Mouse (Mus musculus): ENCODE data around the gene Trdmt1. TPM values are rescaled to one million over a fixed set of nuclear protein-coding genes. Genes with fewer than 3 reads are reported as not detected.

The Trdmt1 gene
- total RNA-seq, 2 experiments from 2014 or later: 15.6 to 16.5 TPM

DNA sequence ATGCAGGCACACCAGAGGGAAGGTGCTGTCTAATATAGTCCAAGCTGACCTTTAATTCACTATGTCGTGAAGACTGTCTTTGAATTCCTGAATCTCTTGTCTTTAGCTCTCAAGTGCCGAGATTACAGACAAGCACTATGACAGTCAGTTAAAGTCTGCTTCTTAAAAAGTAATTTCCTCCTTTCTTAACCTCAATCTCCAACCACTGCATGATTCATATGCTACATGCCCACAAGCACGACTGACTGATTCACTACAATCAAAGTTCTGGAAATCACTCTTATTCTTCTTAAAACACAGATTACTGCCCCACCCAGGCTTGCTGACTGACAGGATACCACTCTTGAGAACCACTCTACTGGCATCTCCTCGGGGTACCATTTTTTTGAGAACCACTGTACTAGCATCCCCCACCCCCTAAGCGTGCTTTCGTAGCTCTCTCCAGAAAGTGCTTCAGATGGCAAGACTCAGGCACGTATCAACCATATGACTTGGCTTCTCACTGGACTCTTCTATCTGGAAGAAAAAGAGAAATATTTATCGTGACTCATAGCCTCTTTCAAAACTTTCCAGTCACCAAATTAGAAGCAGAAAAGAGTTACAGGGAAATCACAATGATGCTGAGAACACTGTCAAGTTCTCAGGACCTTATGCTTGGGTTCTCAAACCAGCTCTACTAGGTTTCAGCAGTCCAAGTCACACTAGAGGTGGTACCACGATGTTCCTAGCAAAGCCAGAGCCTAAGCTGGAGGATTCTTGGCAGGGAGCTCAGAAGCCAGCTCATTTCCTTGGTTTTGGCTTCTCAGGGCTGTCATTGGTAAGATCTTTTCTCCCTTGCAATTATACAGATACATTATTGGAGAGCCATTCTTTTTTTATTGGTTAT is 12.9 kb upstream of the Trdmt1 start:
- peak; percentile 42 for ATAC-seq (ENCODE audit: poor library complexity, severe bottlenecking)

GRCm38 (mm10) chr2:13556239-13556638 is 11.8 kb upstream of the Trdmt1 start:
- no peak for ATAC-seq (ENCODE audit: poor library complexity, severe bottlenecking)

GRCm38 (mm10) chr2:13553966-13554365 is 9.5 kb upstream of the Trdmt1 start:
- no peak for ATAC-seq (ENCODE audit: poor library complexity, severe bottlenecking)

DNA sequence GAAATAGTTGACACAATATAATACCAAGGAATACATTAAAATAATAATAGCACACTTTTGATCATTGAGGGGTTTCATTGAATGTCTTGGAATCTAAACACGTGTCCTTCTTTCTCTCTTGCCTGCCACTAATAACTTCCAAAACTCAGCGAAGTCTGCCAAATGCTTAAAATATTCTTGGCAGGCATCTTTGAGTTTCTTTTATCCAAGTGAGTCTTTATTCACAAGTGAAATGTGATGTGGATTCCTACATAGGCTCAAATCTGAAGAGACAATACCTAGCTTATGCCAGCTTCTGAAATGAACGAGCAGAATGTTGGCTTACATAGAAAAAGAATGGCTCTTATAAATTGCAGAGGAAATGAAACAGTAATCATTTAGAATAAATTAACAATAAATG is 4.3 kb upstream of the Trdmt1 start:
- no peak for ATAC-seq (ENCODE audit: poor library complexity, severe bottlenecking)

- ATAC-seq (ENCODE audit: poor library complexity, severe bottlenecking): 0 out of 2 replicates have a peak, but pooled peaks have one; percentile 8
These were observed 846 bp downstream of the Trdmt1 start for GRCm38 (mm10) chr2:13543519-13544124.

GRCm38 (mm10) chr2:13539860-13540259 is 4.6 kb downstream of the Trdmt1 start:
- ATAC-seq (ENCODE audit: poor library complexity, severe bottlenecking): no peak

- ATAC-seq (ENCODE audit: poor library complexity, severe bottlenecking): peak; percentile 31; the same call in 1 of the 2 replicates
These were observed 5.6 kb downstream of the Trdmt1 start for GRCm38 (mm10) chr2:13538704-13539377.

DNA sequence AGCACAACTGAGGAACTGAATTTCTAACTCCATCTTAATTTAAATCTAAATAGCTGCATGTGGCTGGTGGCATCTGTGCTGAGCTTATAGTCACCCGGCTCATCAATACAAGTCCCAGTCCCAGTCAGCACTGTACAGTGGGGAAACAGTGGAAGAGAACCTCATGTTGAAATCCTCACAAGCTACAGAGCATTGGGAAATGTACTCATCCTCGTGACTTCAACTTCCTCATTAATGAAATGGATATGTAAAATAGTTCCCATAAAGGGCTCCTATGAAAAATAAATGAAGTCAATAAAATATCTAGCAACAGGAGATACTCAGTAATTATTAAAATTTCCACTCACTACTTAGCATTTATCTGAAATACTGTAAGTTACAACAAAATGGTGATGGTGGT is 6.2 kb downstream of the Trdmt1 start:
- ATAC-seq (ENCODE audit: poor library complexity, severe bottlenecking): peak; percentile 90

- ATAC-seq (ENCODE audit: poor library complexity, severe bottlenecking): peak; percentile 67
These were observed 6.7 kb downstream of the Trdmt1 start for GRCm38 (mm10) chr2:13537733-13538132.

DNA sequence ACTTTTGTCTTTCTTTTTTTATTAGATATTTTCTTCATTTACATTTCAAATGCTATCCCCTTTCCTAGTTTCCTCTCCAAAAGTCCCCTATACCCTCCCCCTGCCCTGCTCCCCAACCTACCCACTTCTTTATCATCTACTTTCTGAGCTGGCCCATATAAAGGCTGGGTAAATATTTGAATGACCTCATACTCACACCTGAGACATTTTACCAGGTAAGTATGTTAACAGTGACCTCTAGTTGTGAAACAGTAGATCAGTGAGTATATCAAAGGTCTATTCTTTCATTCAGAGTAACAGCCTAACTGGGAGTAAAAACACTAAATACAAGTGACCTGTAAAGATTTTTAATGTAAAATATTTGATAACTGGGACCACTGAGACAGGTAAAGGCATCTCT is 7.7 kb downstream of the Trdmt1 start:
- ATAC-seq (ENCODE audit: poor library complexity, severe bottlenecking): no peak

DNA sequence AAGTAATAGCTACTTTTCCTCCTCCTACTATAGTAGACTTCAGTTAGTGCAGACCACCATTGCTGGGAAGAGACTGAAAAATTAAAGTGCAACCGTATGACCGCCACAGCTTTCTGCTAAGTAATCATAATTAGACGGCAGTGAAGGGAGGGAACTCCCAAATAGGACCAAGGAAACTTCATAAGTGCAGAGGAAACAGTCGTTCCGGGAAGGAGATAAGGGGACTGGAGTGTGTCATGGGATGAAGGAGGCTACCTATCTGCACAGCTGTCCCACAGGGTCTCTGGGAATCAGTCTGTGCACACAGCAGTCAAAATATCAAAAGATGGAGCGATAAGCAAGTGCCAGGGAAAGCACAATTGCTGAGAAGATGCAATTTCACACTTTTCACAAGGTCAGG is 13.8 kb downstream of the Trdmt1 start:
- ATAC-seq (ENCODE audit: poor library complexity, severe bottlenecking): no peak

DNA sequence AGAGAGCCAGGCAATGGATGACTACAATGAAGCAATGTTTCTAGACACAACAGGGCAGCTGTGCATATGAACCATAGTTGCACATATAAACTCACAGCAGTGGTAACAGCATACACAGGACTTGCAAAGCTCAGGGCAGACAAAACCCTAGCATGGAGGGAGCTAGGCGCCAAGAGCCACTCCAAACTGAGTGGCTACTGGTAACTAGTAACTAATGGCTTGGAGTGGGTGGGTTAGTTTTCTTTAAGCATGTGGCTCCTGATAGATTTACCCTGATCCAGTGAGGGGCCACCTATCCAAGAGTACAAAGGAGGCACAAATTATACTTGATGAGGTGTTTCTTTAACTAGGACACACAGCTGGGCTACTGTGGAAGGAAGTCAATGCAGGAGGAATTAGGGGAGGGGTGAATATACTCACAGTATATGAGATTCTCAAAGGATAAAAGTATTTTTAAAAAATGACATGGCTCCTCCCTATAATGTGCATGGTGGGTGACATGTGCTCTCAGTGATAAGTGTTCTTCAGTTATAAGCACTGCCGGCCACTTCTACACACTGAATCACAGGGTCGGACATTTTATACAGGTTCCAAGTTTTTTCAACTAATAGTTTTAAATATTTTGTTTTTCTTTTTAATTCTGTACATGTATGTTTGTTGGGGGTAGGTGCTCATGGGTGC is 15.1 kb downstream of the Trdmt1 start:
- ATAC-seq (ENCODE audit: poor library complexity, severe bottlenecking): no peak

DNA sequence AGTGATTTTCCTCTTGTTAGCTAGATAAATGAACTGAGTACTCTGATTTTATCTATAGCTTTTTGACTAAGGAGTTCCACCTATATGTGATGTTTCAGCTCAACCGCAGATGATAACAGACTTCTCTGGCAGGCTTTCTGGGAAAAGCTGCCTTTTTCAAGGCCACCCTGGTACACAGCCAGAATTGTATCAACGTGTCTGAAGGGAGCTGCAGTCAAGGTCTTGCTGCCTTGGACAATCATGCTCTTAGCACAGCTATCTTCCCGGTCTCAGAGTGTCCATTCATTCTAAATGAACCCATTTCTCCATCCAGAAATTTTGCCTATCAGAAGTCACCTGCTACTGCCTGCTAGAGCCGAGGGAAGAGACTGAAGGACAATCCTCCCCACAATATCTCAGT is 16.9 kb downstream of the Trdmt1 start:
- ATAC-seq (ENCODE audit: poor library complexity, severe bottlenecking): no peak

DNA sequence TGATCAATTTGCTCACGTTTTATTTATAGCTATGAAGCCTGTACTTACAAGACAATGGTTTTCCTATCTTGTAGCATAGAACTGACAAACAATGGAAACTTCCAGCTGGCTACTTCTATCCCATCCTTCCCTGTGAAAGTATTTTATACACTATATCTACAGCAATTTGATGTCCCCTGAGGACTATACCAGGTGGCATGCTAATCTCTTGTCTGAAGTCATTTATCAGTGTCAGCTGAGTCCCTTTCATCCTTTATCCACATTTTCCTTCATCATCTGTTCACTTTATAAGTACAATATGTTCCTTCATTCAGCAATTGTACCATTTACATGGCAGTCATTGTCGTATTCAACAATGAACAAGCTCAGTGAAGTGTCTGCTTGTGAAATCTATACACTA is 17.3 kb downstream of the Trdmt1 start:
- ATAC-seq (ENCODE audit: poor library complexity, severe bottlenecking): no peak

DNA sequence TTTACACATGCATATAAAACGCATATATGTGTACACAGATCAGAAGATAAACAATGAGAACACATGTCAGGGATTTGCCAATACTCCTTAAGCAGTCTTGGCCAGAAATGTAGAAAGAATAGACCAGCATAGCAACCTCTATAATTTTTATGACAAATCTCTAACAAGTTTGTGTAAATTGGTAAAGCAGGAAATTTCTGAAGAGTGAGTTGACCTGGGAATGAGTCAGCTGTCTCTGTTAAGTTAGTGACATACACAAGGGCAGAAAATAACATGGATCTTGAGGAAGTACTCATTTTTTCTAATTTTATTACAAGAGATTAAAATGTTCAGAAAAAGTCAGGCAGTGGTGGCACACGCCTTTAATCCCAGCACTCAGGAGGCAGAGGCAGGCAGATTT is 18.3 kb downstream of the Trdmt1 start:
- no peak for ATAC-seq (ENCODE audit: poor library complexity, severe bottlenecking)

DNA sequence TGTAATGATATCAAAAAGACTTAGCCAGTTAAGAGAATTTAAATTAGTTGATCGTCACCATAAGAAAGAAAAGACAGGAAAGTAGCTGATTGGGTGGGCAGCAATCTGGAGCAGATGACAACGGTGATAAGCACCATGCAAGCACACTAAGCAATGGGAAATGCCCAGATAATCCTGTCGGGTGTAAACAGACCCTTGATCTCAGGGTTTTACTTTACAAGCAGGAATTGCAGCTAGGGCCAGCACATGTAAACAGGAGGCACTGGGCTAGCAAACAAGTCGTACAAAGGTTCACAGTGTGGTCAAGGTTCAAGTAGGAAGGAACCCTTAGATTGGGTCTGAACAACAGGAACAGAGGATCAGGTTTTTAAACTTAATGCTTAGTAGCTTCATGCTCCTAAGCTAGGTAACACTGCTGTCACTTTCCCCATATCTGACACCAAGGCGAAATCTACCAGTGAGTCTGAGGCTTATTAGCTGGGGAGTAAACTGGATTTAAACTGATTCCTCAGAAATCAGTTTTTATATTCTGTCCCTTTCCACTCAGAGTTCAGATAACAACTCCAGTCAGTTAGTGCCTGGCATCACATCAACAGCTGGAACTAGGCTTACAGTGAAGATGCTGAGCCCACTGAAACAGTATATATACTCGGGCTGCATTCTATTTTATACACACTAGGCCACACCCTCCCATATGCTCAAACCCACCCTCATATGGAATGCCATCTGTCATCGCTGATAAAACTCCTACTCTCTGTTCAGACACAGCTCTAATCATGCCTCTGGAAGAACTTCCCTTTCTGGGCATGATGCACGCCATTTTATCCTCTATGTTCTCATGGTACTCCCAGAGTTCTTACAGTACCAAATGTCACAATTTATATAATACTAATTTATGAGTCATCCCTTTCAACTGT is 20.7 kb downstream of the Trdmt1 start:
- no peak for ATAC-seq (ENCODE audit: poor library complexity, severe bottlenecking)

GRCm38 (mm10) chr2:13522106-13522505 is 22.4 kb downstream of the Trdmt1 start:
- no peak for ATAC-seq (ENCODE audit: poor library complexity, severe bottlenecking)

GRCm38 (mm10) chr2:13514949-13515348 is 29.5 kb downstream of the Trdmt1 start:
- no peak for ATAC-seq (ENCODE audit: poor library complexity, severe bottlenecking)

GRCm38 (mm10) chr2:13502717-13503116 is 41.8 kb downstream of the Trdmt1 start:
- no peak for ATAC-seq (ENCODE audit: poor library complexity, severe bottlenecking)

DNA sequence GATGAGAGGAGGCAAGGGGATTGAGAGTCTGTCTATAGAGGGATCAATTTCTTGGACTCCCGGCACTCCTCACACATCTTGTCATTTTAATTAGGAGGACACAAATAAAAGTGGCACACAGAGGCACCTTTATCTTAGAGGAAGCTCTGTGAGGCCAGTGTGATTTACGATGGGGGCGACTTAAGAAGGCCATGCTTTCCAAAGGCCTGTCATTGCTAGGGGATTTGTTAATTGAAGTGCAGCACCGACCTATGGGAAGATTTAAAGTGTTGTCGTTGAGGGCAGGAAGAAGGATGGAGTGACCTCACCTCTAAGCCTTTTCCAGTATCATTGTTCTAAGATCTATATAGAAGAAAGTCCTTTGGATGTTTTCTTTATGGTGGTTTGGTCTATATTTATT is 42.9 kb downstream of the Trdmt1 start:
- ATAC-seq (ENCODE audit: poor library complexity, severe bottlenecking): no peak
